In genomic region chr10:24810639-24811038, GRCm38 (mm10) we compare ENCODE assay signal across 12 mouse cellular contexts. TPM values are rescaled to one million over a fixed set of nuclear protein-coding genes. Genes with fewer than 3 reads are reported as not detected.
DNase-seq lines count a peak whose midpoint lies in the region; ATAC-seq and TF ChIP-seq lines count a peak whose summit lies in the region.
"Had no signal": no experiment of that assay in that cellular context is flagged by ENCODE, and none has a peak within 500 bp of the region (broad histone marks: within the 10 kb centered on the region; RNA-seq: fewer than 3 reads in every experiment).

No protein-coding gene starts in this region.

- intact Hi-C loops in gastrocnemius, adult 2 months (cut with DNase I) = no loop called here

- no peaks in the 10 kb centered on the region for H3K27me3 ChIP-seq in embryonic facial prominence, embryonic 14.5 days (replicated peaks; ENCODE audit: control insufficient read depth, insufficient read depth, low read length)
- H3K27me3 ChIP-seq in limb, embryonic 13.5 days = no peaks in the 10 kb centered on the region

- H3K27ac ChIP-seq in gastrocnemius, adult 2 months = peak overlapping the region; percentile 76
- H3K27ac ChIP-seq in embryonic facial prominence, embryonic 14.5 days (replicated peaks; ENCODE audit: low read depth, low read length) = no peak overlapping the region
- no peak overlapping the region for H3K27ac ChIP-seq in limb, embryonic 13.5 days
- H3K27ac ChIP-seq: forebrain, embryonic 10.5 days; left cerebral cortex, adult 2 months had no signal

- no peak for DNase-seq in gastrocnemius, adult 2 months
- DNase-seq in gastrocnemius, postnatal 4 days (ENCODE audit: low spot score in 2 of 2) = no peak
- peak; percentile 59 for DNase-seq in embryonic facial prominence, embryonic 14.5 days (ENCODE audit: low spot score)
- peak; percentile 46 for DNase-seq in induced T-regulatory cell, adult 2 months (ENCODE audit: low read depth)
- DNase-seq in right cerebral cortex, postnatal 10 days (ENCODE audit: low spot score in 2 of 2) = no peak
- DNase-seq in urinary bladder, postnatal 10 days (ENCODE audit: low spot score) = no peak
- no peak for DNase-seq in lung, postnatal 4 days
- DNase-seq: lung, adult 18-20 months; right cerebral cortex, postnatal 14 days had no signal

- no peaks in the 10 kb centered on the region for H3K9me3 ChIP-seq in embryonic facial prominence, embryonic 14.5 days (ENCODE audit: control insufficient read depth, low read length)
- H3K9me3 ChIP-seq in limb, embryonic 13.5 days = no peaks in the 10 kb centered on the region
- H3K9me3 ChIP-seq: forebrain, embryonic 10.5 days had no signal

- no peaks in the 10 kb centered on the region for H3K36me3 ChIP-seq in embryonic facial prominence, embryonic 14.5 days (ENCODE audit: control insufficient read depth, insufficient read depth, low read length)
- H3K36me3 ChIP-seq in limb, embryonic 13.5 days = no peaks in the 10 kb centered on the region
- H3K36me3 ChIP-seq: forebrain, embryonic 10.5 days had no signal

- peaks cover 7% of the 10 kb centered on the region for H3K4me1 ChIP-seq in embryonic facial prominence, embryonic 14.5 days (ENCODE audit: control insufficient read depth, insufficient read depth, low read length)
- H3K4me1 ChIP-seq in limb, embryonic 13.5 days = peaks cover 9% of the 10 kb centered on the region

- ATAC-seq in embryonic facial prominence, embryonic 14.5 days (ENCODE audit: low read depth) = no peak
- ATAC-seq in limb, embryonic 13.5 days (ENCODE audit: low FRiP score, low read depth) = no peak

- peak overlapping the region; percentile 38 for H3K4me2 ChIP-seq in embryonic facial prominence, embryonic 14.5 days (ENCODE audit: low read depth, low read length)
- peak overlapping the region; percentile 25 for H3K4me2 ChIP-seq in limb, embryonic 13.5 days (replicated peaks)

- no peak for TF ChIP-seq CTCF in gastrocnemius, adult 2 months (IDR thresholded peaks at IDR 0.05)

- no peak overlapping the region for H3K9ac ChIP-seq in embryonic facial prominence, embryonic 14.5 days (ENCODE audit: low read depth, low read length)
- no peak overlapping the region for H3K9ac ChIP-seq in limb, embryonic 13.5 days

- peak overlapping the region; percentile 54 for H3K4me3 ChIP-seq in gastrocnemius, adult 2 months
- H3K4me3 ChIP-seq in embryonic facial prominence, embryonic 14.5 days (ENCODE audit: low read depth, low read length) = peak overlapping the region; percentile 8; the same call in 1 of the 2 replicates
- H3K4me3 ChIP-seq in limb, embryonic 13.5 days = no peak overlapping the region
- H3K4me3 ChIP-seq: forebrain, embryonic 10.5 days; left cerebral cortex, adult 2 months had no signal

- 25% methylated on average over 10 of the region's 10 CpGs for WGBS in embryonic facial prominence, embryonic 14.5 days
- WGBS in limb, embryonic 13.5 days = 42% methylated on average over 10 of the region's 10 CpGs

RNA-seq across cellular contexts. Expression of gene Enpp3, which starts 32.0 kb away (rescaled TPM):
- total RNA-seq in gastrocnemius, adult 2 months (2021) = 1 to 10 TPM; 1.6 to 2.0 TPM
- total RNA-seq in gastrocnemius, postnatal 4 days (2021) = 10 to 100 TPM in 1 of 2 experiments, 1 to 10 TPM in 1; 9.8 to 11.0 TPM
- 7.2 and 7.7 TPM in 2 replicates for polyA plus RNA-seq in embryonic facial prominence, embryonic 14.5 days (2014; fragmentation: Nextera tagmentation; extraction: Ambion mirVana)
- polyA plus RNA-seq in limb, embryonic 13.5 days (2015; fragmentation: Nextera tagmentation; extraction: Ambion mirVana) = 8.1 and 8.2 TPM in 2 replicates

RNA-seq across cellular contexts. Expression of gene Med23, which starts 59.1 kb away (rescaled TPM):
- 10 to 100 TPM in 1 of 2 experiments, 1 to 10 TPM in 1; 9.8 to 11.7 TPM for total RNA-seq in gastrocnemius, adult 2 months (2021)
- total RNA-seq in gastrocnemius, postnatal 4 days (2021) = 10 to 100 TPM; 19.3 to 20.2 TPM
- 17.7 and 24.3 TPM in 2 replicates for polyA plus RNA-seq in embryonic facial prominence, embryonic 14.5 days (2014; fragmentation: Nextera tagmentation; extraction: Ambion mirVana)
- polyA plus RNA-seq in limb, embryonic 13.5 days (2015; fragmentation: Nextera tagmentation; extraction: Ambion mirVana) = 26.7 and 29.0 TPM in 2 replicates

Comparison
In these comparisons a context has a peak if more than half of its experiments do, and no peak if none do; other contexts are left out.
1. DNase-seq: peak in embryonic facial prominence, embryonic 14.5 days (single experiment) and induced T-regulatory cell, adult 2 months (single experiment); none in gastrocnemius, adult 2 months (single experiment), gastrocnemius, postnatal 4 days (0 of 2), right cerebral cortex, postnatal 10 days (0 of 2), urinary bladder, postnatal 10 days (single experiment) and lung, postnatal 4 days (0 of 2).